Mouse (Mus musculus): ENCODE results near the gene Clpx. TPM values are rescaled to one million over a fixed set of nuclear protein-coding genes. Genes with fewer than 3 reads are reported as not detected.

Clpx gene
- polyA plus RNA-seq, 1 experiment from 2014 or later = 45.0 TPM

DNA sequence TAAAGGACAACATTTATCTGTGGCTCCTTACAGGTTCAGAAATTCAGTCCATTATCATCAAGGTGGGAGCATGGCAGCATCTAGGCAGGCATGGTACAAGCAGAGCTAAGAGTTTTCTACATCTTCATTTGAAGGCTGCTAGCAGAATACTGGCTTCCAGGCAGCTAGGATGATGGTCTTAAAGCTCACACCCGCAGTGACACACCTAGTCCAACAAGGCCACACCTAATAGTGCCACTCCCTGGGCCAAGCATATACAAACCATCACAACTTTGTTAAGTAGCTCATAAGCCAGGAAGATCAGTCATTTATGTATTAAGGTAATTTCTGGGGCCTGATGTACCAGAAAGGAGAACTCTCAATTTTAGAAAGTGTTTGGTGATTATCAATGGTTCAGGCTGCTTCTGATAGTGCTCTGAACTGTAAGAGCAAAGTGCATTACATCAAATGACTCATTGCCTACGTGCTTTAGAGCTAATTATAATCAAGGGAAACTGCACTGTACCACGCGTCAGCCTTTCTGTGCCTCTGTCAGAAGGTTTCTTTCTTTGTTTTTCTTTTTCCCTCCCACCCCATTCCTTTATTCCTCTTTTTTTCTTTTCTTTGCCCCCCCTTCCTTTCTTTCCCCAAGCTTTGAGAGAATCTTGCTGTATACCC is 8.4 kb downstream of the Clpx start:
- H3K9me3 ChIP-seq (ENCODE audit: control insufficient read depth, low read length) = no peaks in the 10 kb centered on the region
- peaks cover 18% of the 10 kb centered on the region for H3K36me3 ChIP-seq (ENCODE audit: control insufficient read depth, insufficient read depth)
- no peaks in the 10 kb centered on the region for H3K4me1 ChIP-seq (replicated peaks; ENCODE audit: control insufficient read depth, insufficient read depth, low read length)
- WGBS = 94% methylated on average over 4 of the region's 4 CpGs
- no peak overlapping the region for H3K4me2 ChIP-seq (ENCODE audit: low read length)
- H3K27me3 ChIP-seq (replicated peaks; ENCODE audit: control insufficient read depth, insufficient read depth, low read length) = no peaks in the 10 kb centered on the region
- ATAC-seq = no peak
- H3K4me3 ChIP-seq (replicated peaks; ENCODE audit: low read length) = no peak overlapping the region
- H3K27ac ChIP-seq (ENCODE audit: low read length) = no peak overlapping the region
- H3K9ac ChIP-seq (replicated peaks; ENCODE audit: low read depth, low read length) = no peak overlapping the region

- Histone ChIP-seq H3K4me3 (replicated peaks; ENCODE audit: low read length) (no peak overlapping the region), H3K9ac (replicated peaks; ENCODE audit: low read depth, low read length) (no peak overlapping the region), H3K27me3 (replicated peaks; ENCODE audit: control insufficient read depth, insufficient read depth, low read length) (no peaks in the 10 kb centered on the region), H3K9me3 (ENCODE audit: control insufficient read depth, low read length) (no peaks in the 10 kb centered on the region), H3K27ac (ENCODE audit: low read length) (no peak overlapping the region), H3K4me2 (ENCODE audit: low read length) (no peak overlapping the region), H3K4me1 (replicated peaks; ENCODE audit: control insufficient read depth, insufficient read depth, low read length) (no peaks in the 10 kb centered on the region), H3K36me3 (ENCODE audit: control insufficient read depth, insufficient read depth) (peaks cover 21% of the 10 kb centered on the region)
- 99% methylated on average over 4 of the region's 4 CpGs for WGBS
- no peak for ATAC-seq
Observed at GRCm38 (mm10) chr9:65303586-65303985, 9.5 kb downstream of the Clpx start.

- Histone ChIP-seq H3K36me3 (ENCODE audit: control insufficient read depth, insufficient read depth) (peaks cover 25% of the 10 kb centered on the region), H3K4me2 (ENCODE audit: low read length) (no peak overlapping the region), H3K4me1 (replicated peaks; ENCODE audit: control insufficient read depth, insufficient read depth, low read length) (no peaks in the 10 kb centered on the region), H3K4me3 (replicated peaks; ENCODE audit: low read length) (no peak overlapping the region), H3K9me3 (ENCODE audit: control insufficient read depth, low read length) (no peaks in the 10 kb centered on the region), H3K9ac (replicated peaks; ENCODE audit: low read depth, low read length) (no peak overlapping the region), H3K27ac (ENCODE audit: low read length) (no peak overlapping the region), H3K27me3 (replicated peaks; ENCODE audit: control insufficient read depth, insufficient read depth, low read length) (no peaks in the 10 kb centered on the region)
- no peak for ATAC-seq
- 78% methylated on average over 4 of the region's 4 CpGs for WGBS
Observed at GRCm38 (mm10) chr9:65304300-65304699, 10.2 kb downstream of the Clpx start.

DNA sequence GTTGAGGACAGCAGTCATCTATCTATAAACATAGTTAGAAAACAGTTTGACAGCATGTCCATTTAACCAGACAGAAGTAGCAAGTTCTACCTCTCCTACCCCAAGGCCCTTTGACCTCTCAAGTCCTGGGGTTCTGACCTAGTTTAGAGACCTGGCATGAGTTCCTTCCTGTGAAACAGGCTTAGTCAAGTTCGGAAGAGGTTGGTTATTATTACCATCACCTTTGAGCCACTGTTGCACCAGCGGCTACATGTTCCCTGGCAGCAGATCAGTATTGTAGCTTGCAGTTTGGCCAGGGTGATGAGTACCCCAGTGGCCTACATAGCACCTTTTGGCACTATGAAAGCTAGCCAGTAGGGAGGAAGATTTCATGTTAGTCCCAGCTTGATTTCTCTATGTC is 12.6 kb downstream of the Clpx start:
- H3K27ac ChIP-seq (ENCODE audit: low read length) = no peak overlapping the region
- ATAC-seq = no peak
- no peaks in the 10 kb centered on the region for H3K4me1 ChIP-seq (replicated peaks; ENCODE audit: control insufficient read depth, insufficient read depth, low read length)
- 97% methylated on average over 2 of the region's 2 CpGs for WGBS
- H3K27me3 ChIP-seq (replicated peaks; ENCODE audit: control insufficient read depth, insufficient read depth, low read length) = no peaks in the 10 kb centered on the region
- H3K36me3 ChIP-seq (ENCODE audit: control insufficient read depth, insufficient read depth) = peaks cover 21% of the 10 kb centered on the region
- no peak overlapping the region for H3K4me2 ChIP-seq (ENCODE audit: low read length)
- H3K9me3 ChIP-seq (ENCODE audit: control insufficient read depth, low read length) = no peaks in the 10 kb centered on the region
- no peak overlapping the region for H3K9ac ChIP-seq (replicated peaks; ENCODE audit: low read depth, low read length)
- H3K4me3 ChIP-seq (replicated peaks; ENCODE audit: low read length) = no peak overlapping the region

DNA sequence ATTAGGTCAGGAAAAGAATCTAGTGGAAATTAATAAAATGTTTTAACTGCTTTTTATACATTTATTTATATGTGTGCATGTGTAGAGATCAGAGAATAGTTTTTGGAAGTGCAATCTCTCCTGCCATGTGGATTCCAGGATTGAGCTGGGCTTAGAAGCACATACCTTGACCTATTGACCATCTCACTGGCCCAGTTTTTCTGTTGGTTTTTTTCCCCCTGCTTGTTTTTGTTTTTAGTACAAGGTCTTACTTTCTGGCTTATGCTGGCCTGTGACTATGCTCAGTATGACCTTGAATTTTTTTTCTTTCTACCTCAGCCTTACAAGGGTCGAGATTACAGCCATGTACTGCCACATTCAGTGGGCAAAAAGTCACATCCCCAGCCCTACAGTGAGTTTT is 14.0 kb downstream of the Clpx start:
- no peak overlapping the region for H3K27ac ChIP-seq (ENCODE audit: low read length)
- WGBS = 90% methylated on average over 1 of the region's 1 CpGs
- no peak overlapping the region for H3K4me2 ChIP-seq (ENCODE audit: low read length)
- ATAC-seq = no peak
- no peak overlapping the region for H3K4me3 ChIP-seq (replicated peaks; ENCODE audit: low read length)
- no peaks in the 10 kb centered on the region for H3K27me3 ChIP-seq (replicated peaks; ENCODE audit: control insufficient read depth, insufficient read depth, low read length)
- no peaks in the 10 kb centered on the region for H3K4me1 ChIP-seq (replicated peaks; ENCODE audit: control insufficient read depth, insufficient read depth, low read length)
- H3K9ac ChIP-seq (replicated peaks; ENCODE audit: low read depth, low read length) = no peak overlapping the region
- H3K36me3 ChIP-seq (ENCODE audit: control insufficient read depth, insufficient read depth) = peaks cover 22% of the 10 kb centered on the region
- H3K9me3 ChIP-seq (ENCODE audit: control insufficient read depth, low read length) = no peaks in the 10 kb centered on the region

GRCm38 (mm10) chr9:65312669-65313357 is 18.8 kb downstream of the Clpx start:
- H3K27ac ChIP-seq (ENCODE audit: low read length) = no peak overlapping the region
- no peaks in the 10 kb centered on the region for H3K4me1 ChIP-seq (replicated peaks; ENCODE audit: control insufficient read depth, insufficient read depth, low read length)
- no peak overlapping the region for H3K4me3 ChIP-seq (replicated peaks; ENCODE audit: low read length)
- H3K36me3 ChIP-seq (ENCODE audit: control insufficient read depth, insufficient read depth) = peaks cover 21% of the 10 kb centered on the region
- no peak overlapping the region for H3K4me2 ChIP-seq (ENCODE audit: low read length)
- no peaks in the 10 kb centered on the region for H3K27me3 ChIP-seq (replicated peaks; ENCODE audit: control insufficient read depth, insufficient read depth, low read length)
- 96% methylated on average over 4 of the region's 4 CpGs for WGBS
- H3K9me3 ChIP-seq (ENCODE audit: control insufficient read depth, low read length) = no peaks in the 10 kb centered on the region
- no peak overlapping the region for H3K9ac ChIP-seq (replicated peaks; ENCODE audit: low read depth, low read length)
- ATAC-seq = no peak

DNA sequence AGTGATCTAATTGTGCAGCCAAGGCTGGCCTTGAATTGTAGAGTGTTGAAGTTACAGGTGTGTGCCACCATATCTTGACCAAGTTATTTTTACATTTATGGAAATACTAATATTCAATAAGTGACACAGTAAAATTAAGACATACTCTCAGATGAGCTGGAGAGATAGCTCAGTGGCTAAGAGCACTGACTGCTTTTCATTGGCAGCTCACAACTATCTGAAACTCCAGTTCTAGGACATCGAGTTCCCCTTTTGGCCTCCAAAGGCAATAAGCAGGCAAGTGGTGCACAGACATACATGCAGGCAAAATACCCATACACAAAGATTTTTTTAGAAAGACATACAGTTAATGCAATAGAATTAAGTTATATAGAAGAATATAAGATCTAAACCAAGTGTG is 19.8 kb downstream of the Clpx start:
- Histone ChIP-seq H3K4me2 (ENCODE audit: low read length) (no peak overlapping the region), H3K9me3 (ENCODE audit: control insufficient read depth, low read length) (no peaks in the 10 kb centered on the region), H3K36me3 (ENCODE audit: control insufficient read depth, insufficient read depth) (peaks cover 21% of the 10 kb centered on the region), H3K9ac (replicated peaks; ENCODE audit: low read depth, low read length) (no peak overlapping the region), H3K27ac (ENCODE audit: low read length) (no peak overlapping the region), H3K4me3 (replicated peaks; ENCODE audit: low read length) (no peak overlapping the region), H3K27me3 (replicated peaks; ENCODE audit: control insufficient read depth, insufficient read depth, low read length) (no peaks in the 10 kb centered on the region), H3K4me1 (replicated peaks; ENCODE audit: control insufficient read depth, insufficient read depth, low read length) (no peaks in the 10 kb centered on the region)
- 97% methylated on average over 1 of the region's 1 CpGs for WGBS
- ATAC-seq = no peak

- peaks cover 38% of the 10 kb centered on the region for H3K36me3 ChIP-seq (ENCODE audit: control insufficient read depth, insufficient read depth)
- no peaks in the 10 kb centered on the region for H3K27me3 ChIP-seq (replicated peaks; ENCODE audit: control insufficient read depth, insufficient read depth, low read length)
- no peaks in the 10 kb centered on the region for H3K4me1 ChIP-seq (replicated peaks; ENCODE audit: control insufficient read depth, insufficient read depth, low read length)
- no peak for ATAC-seq
- H3K4me2 ChIP-seq (ENCODE audit: low read length) = no peak overlapping the region
- H3K9me3 ChIP-seq (ENCODE audit: control insufficient read depth, low read length) = no peaks in the 10 kb centered on the region
- H3K27ac ChIP-seq (ENCODE audit: low read length) = no peak overlapping the region
- no peak overlapping the region for H3K4me3 ChIP-seq (replicated peaks; ENCODE audit: low read length)
- 91% methylated on average over 11 of the region's 11 CpGs for WGBS
- no peak overlapping the region for H3K9ac ChIP-seq (replicated peaks; ENCODE audit: low read depth, low read length)
Observed at GRCm38 (mm10) chr9:65322255-65322900, 28.3 kb downstream of the Clpx start.

DNA sequence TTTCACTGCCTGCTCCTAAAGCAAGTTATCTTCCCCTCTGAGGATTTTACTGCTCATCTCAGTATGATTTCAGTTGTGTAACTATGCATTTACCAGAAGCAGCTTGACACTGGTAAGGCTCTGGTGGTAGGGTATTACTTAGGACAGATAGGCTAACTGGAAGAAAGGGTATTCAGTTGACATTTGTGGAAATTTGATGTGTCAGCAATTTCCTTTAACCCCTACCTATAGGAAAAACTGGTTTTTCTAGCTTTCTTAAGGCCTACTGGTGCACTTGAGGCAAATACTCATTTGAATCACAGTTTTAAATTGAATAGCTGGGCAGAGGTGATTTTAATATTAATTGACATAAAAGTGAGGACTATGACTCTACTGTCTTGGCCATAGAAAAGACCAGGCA is 31.9 kb downstream of the Clpx start:
- H3K9ac ChIP-seq (replicated peaks; ENCODE audit: low read depth, low read length) = no peak overlapping the region
- H3K27me3 ChIP-seq (replicated peaks; ENCODE audit: control insufficient read depth, insufficient read depth, low read length) = no peaks in the 10 kb centered on the region
- no peak overlapping the region for H3K4me2 ChIP-seq (ENCODE audit: low read length)
- peaks cover 32% of the 10 kb centered on the region for H3K36me3 ChIP-seq (ENCODE audit: control insufficient read depth, insufficient read depth)
- ATAC-seq = no peak
- H3K4me1 ChIP-seq (replicated peaks; ENCODE audit: control insufficient read depth, insufficient read depth, low read length) = no peaks in the 10 kb centered on the region
- H3K9me3 ChIP-seq (ENCODE audit: control insufficient read depth, low read length) = no peaks in the 10 kb centered on the region
- no peak overlapping the region for H3K27ac ChIP-seq (ENCODE audit: low read length)
- no peak overlapping the region for H3K4me3 ChIP-seq (replicated peaks; ENCODE audit: low read length)
